Mouse (Mus musculus) limb, embryonic 12.5 days (tissue): ENCODE measurements around the gene Mlh3. TPM values are rescaled to one million over a fixed set of nuclear protein-coding genes. Genes with fewer than 3 reads are reported as not detected.
A peak's percentile ranks its signal among the peaks of the same experiment; 100 is the strongest.

Source experiments
- ATAC-seq: fragments of 200-750 bp; cut with Nextera tagmentation; 2 replicates; pipeline ENCODE4 v1.8.0; 2017; ENCODE audit warnings: low read depth, moderate TSS enrichment; ENCODE audit not compliant: insufficient number of reproducible peaks, insufficient read depth, low FRiP score, low TSS enrichment
- H3K27ac ChIP-seq: fragments of 300-500 bp; sonication (generic); 2 replicates; pipeline ENCODE4 v1.5.1; 2016; ENCODE audit warnings: mild to moderate bottlenecking, moderate library complexity
- H3K27me3 ChIP-seq: fragments of 300-500 bp; sonication (generic); 2 replicates; pipeline ENCODE4 v1.6.1; 2016; ENCODE audit warnings: mild to moderate bottlenecking, moderate library complexity
- H3K36me3 ChIP-seq: fragments of 300-500 bp; sonication (generic); 2 replicates; pipeline ENCODE4 v1.6.1; 2016; ENCODE audit warnings: mild to moderate bottlenecking, moderate library complexity
- H3K4me1 ChIP-seq: fragments of 300-500 bp; sonication (generic); replicated peaks from 2 replicates; pipeline ENCODE4 v1.6.1; 2016
- H3K4me2 ChIP-seq: fragments of 300-500 bp; sonication (generic); 2 replicates; pipeline ENCODE4 v1.6.1; 2016; ENCODE audit warnings: mild to moderate bottlenecking, moderate library complexity
- H3K4me3 ChIP-seq: fragments of 300-500 bp; sonication (generic); replicated peaks from 2 replicates; pipeline ENCODE4 v1.5.1; 2016; ENCODE audit warnings: mild to moderate bottlenecking
- H3K9ac ChIP-seq: fragments of 300-500 bp; sonication (generic); replicated peaks from 2 replicates; pipeline ENCODE4 v1.6.1; 2016; ENCODE audit warnings: mild to moderate bottlenecking, moderate library complexity
- H3K9me3 ChIP-seq: fragments of 300-500 bp; sonication (generic); 2 replicates; pipeline ENCODE4 v1.6.1; 2016; ENCODE audit warnings: mild to moderate bottlenecking, moderate library complexity
- WGBS: fragments of 180-500 bp; shearing (Covaris S2); methylation state at CpG from one replicate; pipeline ENCODE4 v1.1.7; 2016; 5-methylcytosine and 5-hydroxymethylcytosine counted together
- polyA plus RNA-seq: library from polyadenylated mRNA; unstranded; fragments of >200 nt; fragmentation: Nextera tagmentation; extraction: Ambion mirVana; gene quantifications from 2 replicates; pipeline ENCODE4 v1.2.1, GENCODE M21; 2016

Gene Mlh3
- polyA plus RNA-seq, 1 experiment from 2014 or later, result 10.9 TPM

DNA sequence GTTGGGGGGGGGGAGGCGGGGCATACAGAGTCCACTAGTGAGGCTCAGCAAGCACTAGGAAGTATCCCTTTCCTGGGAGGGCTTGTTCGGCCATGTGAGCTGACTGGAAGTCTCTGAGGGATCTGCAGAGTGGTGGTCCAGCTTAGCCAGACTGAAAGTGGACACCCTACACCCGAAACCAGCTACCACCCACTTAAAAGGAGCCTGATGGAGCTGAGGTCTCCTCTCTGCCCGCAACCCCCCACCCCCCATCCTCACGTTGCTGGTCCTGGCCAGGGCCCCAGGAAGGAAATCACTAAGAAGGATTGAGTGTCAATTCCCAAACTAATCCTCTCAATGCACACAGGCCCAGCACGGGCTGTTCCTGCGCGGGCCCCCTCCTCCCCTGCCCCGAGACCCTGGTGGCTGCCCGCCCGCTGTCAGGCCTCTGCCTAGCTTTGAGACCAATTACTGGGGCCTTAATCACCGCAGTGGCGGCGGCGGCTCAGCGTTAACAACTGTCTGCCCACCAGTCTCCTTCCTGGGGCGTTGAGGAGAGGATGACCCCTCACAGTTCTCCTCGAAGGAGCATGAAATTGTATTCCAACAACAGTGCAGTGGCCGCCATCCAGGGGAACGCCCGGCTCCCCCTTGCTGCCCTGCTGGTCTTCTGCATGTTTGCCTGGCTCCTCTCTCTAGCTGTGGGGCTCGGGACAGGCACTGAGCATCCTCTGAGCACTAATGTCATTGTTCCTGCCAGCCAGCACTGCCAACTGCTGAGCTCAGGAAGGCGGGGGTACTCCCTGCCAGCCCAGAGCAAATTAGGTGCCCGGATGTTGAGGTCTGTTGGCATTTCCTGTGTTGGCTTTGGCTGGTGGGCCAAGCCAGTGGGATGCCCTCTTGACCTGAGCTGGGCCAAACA is 69.2 kb downstream of the Mlh3 start:
- Histone ChIP-seq H3K27me3 (peaks cover 3% of the 10 kb centered on the region; the same call in 1 of the 2 replicates), H3K4me1 (peaks cover 54% of the 10 kb centered on the region), H3K4me2 (peak overlapping the region; percentile 40), H3K4me3 (no peak overlapping the region), H3K36me3 (no peaks in the 10 kb centered on the region), H3K9me3 (no peaks in the 10 kb centered on the region), H3K27ac (peak overlapping the region; percentile 82), H3K9ac (no peak overlapping the region; the same call in 1 of the 2 replicates)
- 11% methylated on average over 24 of the region's 24 CpGs for WGBS
- ATAC-seq, result peak; percentile 43

- H3K27ac ChIP-seq, result no peak overlapping the region
- ATAC-seq, result no peak
- H3K27me3 ChIP-seq, result peaks cover 2% of the 10 kb centered on the region; the same call in 1 of the 2 replicates
- H3K4me2 ChIP-seq, result no peak overlapping the region
- no peaks in the 10 kb centered on the region for H3K36me3 ChIP-seq
- 80% methylated on average over 1 of the region's 1 CpGs for WGBS
- H3K9ac ChIP-seq, result 0 out of 2 replicates have a peak overlapping the region, but pooled peaks have one; percentile 18
- H3K4me3 ChIP-seq, result no peak overlapping the region
- H3K4me1 ChIP-seq, result peaks cover 64% of the 10 kb centered on the region
- H3K9me3 ChIP-seq, result no peaks in the 10 kb centered on the region
Measured at GRCm38 (mm10) chr12:85199954-85200353, 70.4 kb downstream of the Mlh3 start.

- H3K4me3 ChIP-seq, result no peak overlapping the region
Measured at GRCm38 (mm10) chr12:85197936-85198335, 72.5 kb downstream of the Mlh3 start.

GRCm38 (mm10) chr12:85197371-85197770 is 73.0 kb downstream of the Mlh3 start:
- ATAC-seq, result no peak
- Histone ChIP-seq H3K4me3 (no peak overlapping the region), H3K27me3 (peaks cover 6% of the 10 kb centered on the region; the same call in 1 of the 2 replicates), H3K4me2 (no peak overlapping the region), H3K9me3 (no peaks in the 10 kb centered on the region), H3K4me1 (peaks cover 77% of the 10 kb centered on the region), H3K9ac (no peak overlapping the region), H3K27ac (no peak overlapping the region), H3K36me3 (no peaks in the 10 kb centered on the region)
- WGBS, result 64% methylated on average over 7 of the region's 7 CpGs

More at GRCm38 (mm10) chr12:85197936-85198335, 72.5 kb downstream of the Mlh3 start:
- Histone ChIP-seq H3K27ac (no peak overlapping the region), H3K36me3 (no peaks in the 10 kb centered on the region), H3K9ac (no peak overlapping the region), H3K27me3 (0 out of 2 replicates have a peak, but pooled peaks cover 6% of the 10 kb centered on the region), H3K4me1 (peaks cover 73% of the 10 kb centered on the region), H3K9me3 (no peaks in the 10 kb centered on the region), H3K4me2 (peak overlapping the region; percentile 1; the same call in 1 of the 2 replicates)
- WGBS, result 10% methylated on average over 8 of the region's 8 CpGs
- no peak for ATAC-seq

DNA sequence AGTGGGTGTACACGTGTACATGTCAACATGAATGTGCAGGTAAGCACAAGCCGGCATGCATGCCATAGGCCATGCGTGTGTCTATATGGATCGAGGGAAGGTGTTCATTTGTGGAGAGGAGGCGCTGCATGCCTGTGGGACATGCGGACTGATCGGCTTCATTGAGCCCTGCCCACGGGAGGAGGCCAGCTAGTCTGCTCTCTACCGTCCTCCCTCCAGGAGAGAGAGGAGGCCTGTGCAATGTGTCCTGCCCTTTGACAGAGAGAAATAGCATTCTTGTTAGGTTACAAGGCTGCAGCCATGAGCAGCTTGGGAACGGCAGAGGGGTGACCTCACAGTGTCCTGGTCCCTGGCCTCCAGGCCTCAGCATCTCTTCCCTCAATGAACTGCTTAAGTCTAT is 74.2 kb downstream of the Mlh3 start:
- 68% methylated on average over 10 of the region's 10 CpGs for WGBS
- H3K36me3 ChIP-seq, result no peaks in the 10 kb centered on the region
- H3K4me3 ChIP-seq, result no peak overlapping the region
- no peak for ATAC-seq
- no peaks in the 10 kb centered on the region for H3K9me3 ChIP-seq
- H3K9ac ChIP-seq, result no peak overlapping the region
- peaks cover 6% of the 10 kb centered on the region; the same call in 1 of the 2 replicates for H3K27me3 ChIP-seq
- no peak overlapping the region for H3K27ac ChIP-seq
- peaks cover 70% of the 10 kb centered on the region for H3K4me1 ChIP-seq
- H3K4me2 ChIP-seq, result no peak overlapping the region

- H3K27me3 ChIP-seq, result peaks cover 6% of the 10 kb centered on the region; the same call in 1 of the 2 replicates
- no peaks in the 10 kb centered on the region for H3K9me3 ChIP-seq
- no peak overlapping the region for H3K27ac ChIP-seq
- no peaks in the 10 kb centered on the region for H3K36me3 ChIP-seq
- 85% methylated on average over 5 of the region's 5 CpGs for WGBS
- no peak for ATAC-seq
- H3K9ac ChIP-seq, result no peak overlapping the region
- H3K4me3 ChIP-seq, result no peak overlapping the region
- H3K4me2 ChIP-seq, result no peak overlapping the region
- H3K4me1 ChIP-seq, result peaks cover 58% of the 10 kb centered on the region
Measured at GRCm38 (mm10) chr12:85195086-85195485, 75.3 kb downstream of the Mlh3 start.

GRCm38 (mm10) chr12:85194623-85195018 is 75.8 kb downstream of the Mlh3 start:
- H3K4me2 ChIP-seq, result no peak overlapping the region
- H3K27me3 ChIP-seq, result peaks cover 6% of the 10 kb centered on the region; the same call in 1 of the 2 replicates
- H3K4me1 ChIP-seq, result peaks cover 58% of the 10 kb centered on the region
- 48% methylated on average over 4 of the region's 4 CpGs for WGBS
- ATAC-seq, result no peak
- H3K9me3 ChIP-seq, result no peaks in the 10 kb centered on the region
- H3K4me3 ChIP-seq, result no peak overlapping the region
- 0 out of 2 replicates have a peak overlapping the region, but pooled peaks have one; percentile 19 for H3K27ac ChIP-seq
- no peak overlapping the region for H3K9ac ChIP-seq
- H3K36me3 ChIP-seq, result no peaks in the 10 kb centered on the region

- Histone ChIP-seq H3K9me3 (no peaks in the 10 kb centered on the region), H3K27ac (0 out of 2 replicates have a peak overlapping the region, but pooled peaks have one; percentile 19), H3K36me3 (no peaks in the 10 kb centered on the region), H3K4me3 (no peak overlapping the region), H3K27me3 (peaks cover 6% of the 10 kb centered on the region; the same call in 1 of the 2 replicates), H3K4me2 (no peak overlapping the region), H3K4me1 (peaks cover 58% of the 10 kb centered on the region), H3K9ac (no peak overlapping the region)
- WGBS, result 92% methylated on average over 11 of the region's 11 CpGs
- no peak for ATAC-seq
Measured at GRCm38 (mm10) chr12:85193923-85194622, 76.3 kb downstream of the Mlh3 start.

DNA sequence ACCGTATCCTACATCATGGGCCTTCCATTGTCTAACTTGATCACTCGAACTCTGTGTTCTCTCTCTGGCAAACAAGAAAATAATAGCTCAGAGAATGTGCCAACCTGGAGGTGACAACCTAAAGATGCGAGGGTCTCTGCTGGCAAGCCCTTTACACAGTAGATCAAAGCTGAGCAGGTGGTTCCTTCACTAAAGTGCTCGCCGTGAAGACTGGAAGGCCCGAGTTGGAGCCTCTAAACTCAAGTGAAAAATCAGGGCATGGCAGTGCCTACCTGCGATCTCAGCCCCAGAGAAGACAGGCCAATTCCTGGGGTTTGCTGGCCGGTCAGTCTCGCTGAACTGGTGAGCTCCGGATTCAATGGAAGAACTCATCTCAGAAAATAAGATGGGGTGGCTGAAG is 77.3 kb downstream of the Mlh3 start:
- H3K4me1 ChIP-seq, result peaks cover 51% of the 10 kb centered on the region
- peaks cover 6% of the 10 kb centered on the region; the same call in 1 of the 2 replicates for H3K27me3 ChIP-seq
- H3K27ac ChIP-seq, result no peak overlapping the region
- ATAC-seq, result no peak
- H3K9ac ChIP-seq, result no peak overlapping the region
- H3K4me3 ChIP-seq, result no peak overlapping the region
- 82% methylated on average over 10 of the region's 10 CpGs for WGBS
- no peaks in the 10 kb centered on the region for H3K36me3 ChIP-seq
- no peak overlapping the region for H3K4me2 ChIP-seq
- H3K9me3 ChIP-seq, result no peaks in the 10 kb centered on the region

DNA sequence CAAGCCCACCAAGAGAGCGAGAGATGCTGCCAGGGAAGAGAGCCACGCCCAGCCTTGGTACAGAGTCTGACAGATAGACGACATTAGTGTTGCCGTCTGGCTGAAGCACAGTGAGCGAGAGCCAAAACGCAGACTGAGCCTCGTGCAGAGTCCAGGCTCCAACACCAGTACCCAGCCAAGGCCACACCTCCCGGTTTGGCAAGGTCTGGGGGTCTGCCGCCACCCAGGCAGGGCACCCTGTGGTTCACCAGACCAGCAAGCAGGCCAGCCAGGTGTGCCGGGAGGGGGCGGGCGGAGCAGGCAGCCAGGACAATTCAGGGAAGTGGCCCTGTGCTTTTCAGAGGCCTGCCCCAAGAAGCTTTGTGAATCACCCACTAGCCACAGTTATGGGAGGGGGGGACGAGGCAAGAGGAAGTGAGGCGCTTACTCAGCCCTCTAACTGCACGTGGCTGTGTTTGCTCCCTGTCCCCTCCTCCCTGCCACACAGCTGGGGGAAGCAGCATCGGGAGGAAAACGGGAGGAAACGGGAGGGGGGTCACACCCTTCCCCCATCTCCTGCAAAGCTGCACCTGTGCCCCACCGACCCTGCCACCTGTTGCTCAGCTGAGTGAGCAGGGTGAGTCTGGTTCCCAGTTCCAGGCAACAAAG is 77.8 kb downstream of the Mlh3 start:
- Histone ChIP-seq H3K9ac (no peak overlapping the region), H3K9me3 (no peaks in the 10 kb centered on the region), H3K4me1 (peaks cover 46% of the 10 kb centered on the region), H3K27ac (peak overlapping the region; percentile 51; the same call in 1 of the 2 replicates), H3K27me3 (peaks cover 6% of the 10 kb centered on the region; the same call in 1 of the 2 replicates), H3K4me2 (0 out of 2 replicates have a peak overlapping the region, but pooled peaks have one; percentile 8), H3K4me3 (no peak overlapping the region), H3K36me3 (no peaks in the 10 kb centered on the region)
- WGBS, result 19% methylated on average over 19 of the region's 19 CpGs
- 0 out of 2 replicates have a peak, but pooled peaks have one; percentile 11 for ATAC-seq
